Mouse (Mus musculus): ENCODE measurements at regions not wholly inside any gene's neighbourhood (a gene's known extent, or its start where the extent isn't known, plus 50 kb on each side); places are given as distances from the start of the nearest gene placed in this dataset.

DNA sequence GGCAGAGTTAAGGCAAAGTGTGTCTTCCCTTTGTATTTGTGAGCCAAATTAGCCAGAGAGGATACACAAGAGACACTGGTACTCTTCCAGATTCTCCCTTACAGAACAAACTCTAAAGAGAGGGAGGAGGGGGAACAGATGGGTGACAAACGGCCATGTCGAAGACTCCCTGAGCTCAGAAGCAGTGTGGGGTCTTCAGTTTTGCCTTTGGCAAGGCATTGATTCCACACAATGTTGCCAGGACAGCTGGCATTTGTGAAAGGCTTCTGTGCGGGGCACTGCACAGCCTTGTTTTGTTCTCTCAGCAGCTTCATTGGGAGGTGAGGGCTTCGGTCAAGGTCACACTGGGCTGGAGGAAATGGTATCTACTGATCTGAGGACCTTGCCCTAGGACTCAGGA lies 253.9 kb downstream of the Sipa1l2 start:
- 67% methylated on average over 4 of the region's 4 CpGs for WGBS

DNA sequence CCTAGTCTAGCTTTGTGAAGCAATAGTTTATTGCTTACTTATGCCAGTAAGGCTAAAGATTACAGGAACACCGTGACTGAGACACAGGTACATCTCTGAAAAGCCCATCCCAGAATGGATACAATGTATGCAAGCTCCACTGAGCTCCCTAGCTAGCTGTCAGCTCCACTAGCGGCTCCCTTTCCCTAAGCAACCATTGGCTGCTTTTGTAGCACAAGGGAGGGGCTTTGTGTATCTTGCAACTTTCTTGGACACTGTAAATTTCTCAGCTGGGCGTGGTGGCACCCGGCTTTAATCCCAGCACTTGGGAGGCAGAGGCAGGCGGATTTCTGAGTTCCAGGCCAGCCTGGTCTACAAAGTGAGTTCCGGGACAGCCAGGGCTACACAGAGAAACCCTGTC lies 254.6 kb downstream of the Sipa1l2 start:
- Histone ChIP-seq H3K27me3 (ENCODE audit: insufficient read depth, poor library complexity, severe bottlenecking) (peaks cover 8% of the 10 kb centered on the region), H3K4me1 (replicated peaks) (peaks cover 49% of the 10 kb centered on the region), H3K9me3 (no peaks in the 10 kb centered on the region), H3K4me3 (no peak overlapping the region), H3K36me3 (no peaks in the 10 kb centered on the region), H3K27ac (0 out of 2 replicates have a peak overlapping the region, but pooled peaks have one; percentile 40)
- 83% methylated on average over 6 of the region's 6 CpGs for WGBS
- DNase-seq (ENCODE audit: low spot score) = no peak

More for the DNA sequence above, 253.9 kb downstream of the Sipa1l2 start:
- Histone ChIP-seq H3K4me3 (no peak overlapping the region), H3K4me1 (replicated peaks) (peaks cover 43% of the 10 kb centered on the region), H3K27ac (no peak overlapping the region), H3K9me3 (no peaks in the 10 kb centered on the region), H3K27me3 (ENCODE audit: insufficient read depth, poor library complexity, severe bottlenecking) (peaks cover 8% of the 10 kb centered on the region), H3K36me3 (no peaks in the 10 kb centered on the region)
- DNase-seq (ENCODE audit: low spot score) = no peak

DNA sequence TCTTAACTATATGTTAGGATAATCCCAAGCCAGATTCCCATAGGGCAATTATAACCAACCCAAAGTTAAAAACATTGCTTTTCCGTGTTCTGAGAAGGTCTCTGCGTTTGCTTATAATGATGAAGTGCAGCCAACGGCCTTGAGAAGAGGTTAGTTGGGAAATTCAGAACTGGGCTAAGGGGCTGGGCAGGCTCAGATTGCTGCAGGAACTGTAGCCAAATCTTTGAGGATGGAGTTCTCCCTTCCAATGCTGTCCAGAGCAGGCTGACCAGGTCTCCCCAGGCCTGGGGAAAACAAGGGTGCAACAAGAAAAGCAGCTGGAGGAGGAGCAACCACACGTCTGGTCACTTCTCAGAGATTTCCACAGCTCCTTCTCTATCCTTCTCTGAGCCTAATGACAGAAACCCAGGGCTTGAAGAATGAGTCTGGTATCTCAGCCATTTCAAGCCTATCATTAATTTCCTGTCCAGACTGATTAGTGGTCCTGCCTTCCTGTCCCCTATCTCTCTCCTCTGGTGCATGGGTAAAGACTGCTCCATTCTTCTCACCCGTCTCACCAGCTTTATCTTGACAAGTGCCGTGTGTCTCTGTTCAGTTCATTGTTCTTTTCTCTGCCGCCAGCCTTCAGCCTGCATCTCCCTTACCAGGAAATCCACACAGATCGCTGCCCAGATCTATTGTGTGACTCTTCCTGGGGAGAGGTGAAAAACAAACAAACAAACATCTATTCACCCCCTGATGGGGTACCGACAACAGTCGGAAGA lies 255.2 kb downstream of the Sipa1l2 start:
- Histone ChIP-seq H3K4me1 (replicated peaks) (peaks cover 53% of the 10 kb centered on the region), H3K9me3 (no peaks in the 10 kb centered on the region), H3K27me3 (ENCODE audit: insufficient read depth, poor library complexity, severe bottlenecking) (peaks cover 8% of the 10 kb centered on the region), H3K36me3 (no peaks in the 10 kb centered on the region), H3K4me3 (no peak overlapping the region), H3K27ac (0 out of 2 replicates have a peak overlapping the region, but pooled peaks have one; percentile 40)
- 46% methylated on average over 10 of the region's 10 CpGs for WGBS
- no peak for DNase-seq (ENCODE audit: low spot score)

DNA sequence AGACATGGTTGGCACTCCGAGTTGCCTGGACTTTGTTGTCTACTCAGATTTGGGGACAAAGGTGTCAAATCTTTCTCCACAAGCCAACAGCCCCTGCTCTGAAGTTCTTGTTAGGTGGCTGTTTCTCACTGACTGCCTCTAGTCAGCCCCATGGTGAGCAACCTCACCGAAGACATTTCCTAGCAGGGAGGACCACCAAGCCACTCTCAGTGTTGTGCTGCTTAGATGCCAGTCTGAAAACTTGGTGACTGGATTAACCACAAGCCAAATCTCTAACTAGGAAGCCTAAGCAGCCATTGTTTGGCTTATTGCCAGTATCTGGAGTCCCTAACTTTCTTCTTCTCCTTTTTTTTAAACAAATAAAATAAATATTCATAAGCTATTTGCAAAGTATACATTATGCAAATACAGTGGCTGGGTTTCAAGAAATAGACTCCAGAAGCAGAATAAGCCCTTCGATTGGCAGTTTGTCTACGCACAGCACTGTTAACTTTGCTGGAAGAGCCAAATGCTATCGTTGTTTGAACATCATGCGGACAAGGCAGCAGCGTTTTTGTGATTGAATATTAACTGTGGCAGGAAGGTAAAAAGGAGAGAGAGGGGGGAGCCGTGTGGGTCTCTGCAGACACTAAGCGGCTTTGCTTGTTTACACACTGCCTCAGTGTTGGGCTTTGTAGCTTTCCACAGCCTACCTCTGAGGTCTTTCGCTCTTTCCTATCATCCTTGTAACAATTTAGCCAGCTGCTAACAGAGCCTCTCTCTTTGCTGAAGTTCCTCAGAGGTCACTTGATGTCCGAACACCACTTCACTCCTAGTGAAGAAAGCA lies 257.4 kb downstream of the Disc1 start:
- DNase-seq (ENCODE audit: low spot score) = no peak
- Histone ChIP-seq H3K36me3 (no peaks in the 10 kb centered on the region), H3K9me3 (no peaks in the 10 kb centered on the region), H3K4me1 (replicated peaks) (peaks cover 58% of the 10 kb centered on the region), H3K27me3 (ENCODE audit: insufficient read depth, poor library complexity, severe bottlenecking) (peaks cover 17% of the 10 kb centered on the region), H3K27ac (0 out of 2 replicates have a peak overlapping the region, but pooled peaks have one; percentile 53), H3K4me3 (no peak overlapping the region)
- 71% methylated on average over 11 of the region's 11 CpGs for whole genome bisulfite sequencing
